Mouse (Mus musculus) stomach, embryonic 15.5 days (tissue): ENCODE data around the gene Lrrn2. TPM values are rescaled to one million over a fixed set of nuclear protein-coding genes. Genes with fewer than 3 reads are reported as not detected.

Experiments used
- ATAC-seq: fragments of 200-750 bp; cut with Nextera tagmentation; 2 replicates; pipeline ENCODE4 v1.8.0; 2017; ENCODE audit warnings: low read depth, moderate number of reproducible peaks, moderate TSS enrichment; ENCODE audit not compliant: insufficient read depth, low FRiP score
- H3K27ac ChIP-seq: fragments of 300-500 bp; sonication (generic); 2 replicates; pipeline ENCODE4 v1.5.1; 2015; ENCODE audit warnings: mild to moderate bottlenecking, inconsistent platforms
- H3K27me3 ChIP-seq: fragments of 300-500 bp; sonication (generic); replicated peaks from 2 replicates; pipeline ENCODE4 v1.6.1; 2015; ENCODE audit warnings: inconsistent platforms
- H3K36me3 ChIP-seq: fragments of 300-500 bp; sonication (generic); 2 replicates; pipeline ENCODE4 v1.6.1; 2015; ENCODE audit warnings: inconsistent platforms
- H3K4me1 ChIP-seq: fragments of 300-500 bp; sonication (generic); 2 replicates; pipeline ENCODE4 v1.6.1; 2015; ENCODE audit warnings: inconsistent platforms
- H3K4me2 ChIP-seq: fragments of 300-500 bp; sonication (generic); 2 replicates; pipeline ENCODE4 v1.6.1; 2015; ENCODE audit warnings: mild to moderate bottlenecking, inconsistent platforms
- H3K4me3 ChIP-seq: fragments of 300-500 bp; sonication (generic); replicated peaks from 2 replicates; pipeline ENCODE4 v1.5.1; 2015; ENCODE audit warnings: inconsistent platforms
- H3K9ac ChIP-seq: fragments of 300-500 bp; sonication (generic); 2 replicates; pipeline ENCODE4 v1.6.1; 2015; ENCODE audit warnings: inconsistent platforms
- H3K9me3 ChIP-seq: fragments of 300-500 bp; sonication (generic); 2 replicates; pipeline ENCODE4 v1.6.1; 2016; ENCODE audit warnings: inconsistent platforms
- WGBS: fragments of 180-500 bp; shearing (Covaris S2); methylation state at CpG from one replicate; pipeline ENCODE4 v1.1.7; 2015; 5-methylcytosine and 5-hydroxymethylcytosine counted together
- polyA plus RNA-seq: library from polyadenylated mRNA; unstranded; fragments of >200 nt; fragmentation: Nextera tagmentation; extraction: Ambion mirVana; gene quantifications from 2 replicates; pipeline ENCODE4 v1.2.1, GENCODE M21; 2015

Gene Lrrn2
- polyA plus RNA-seq, 1 experiment from 2014 or later: 3.9 TPM

- Histone ChIP-seq H3K4me3 (no peak overlapping the region), H3K27me3 (0 out of 2 replicates have a peak, but pooled peaks cover 3% of the 10 kb centered on the region), H3K36me3 (no peaks in the 10 kb centered on the region), H3K4me1 (peaks cover 7% of the 10 kb centered on the region; the same call in 1 of the 2 replicates), H3K9ac (no peak overlapping the region), H3K27ac (no peak overlapping the region), H3K4me2 (no peak overlapping the region), H3K9me3 (no peaks in the 10 kb centered on the region)
- WGBS: 19% methylated on average over 8 of the region's 8 CpGs
- ATAC-seq: no peak
Measured at GRCm38 (mm10) chr1:132917554-132917953, 37.5 kb downstream of the Lrrn2 start.

- 23% methylated on average over 10 of the region's 10 CpGs for WGBS
- Histone ChIP-seq H3K4me1 (peaks cover 7% of the 10 kb centered on the region; the same call in 1 of the 2 replicates), H3K9ac (no peak overlapping the region), H3K36me3 (no peaks in the 10 kb centered on the region), H3K9me3 (no peaks in the 10 kb centered on the region), H3K4me2 (no peak overlapping the region), H3K4me3 (no peak overlapping the region), H3K27me3 (0 out of 2 replicates have a peak, but pooled peaks cover 3% of the 10 kb centered on the region), H3K27ac (no peak overlapping the region)
- ATAC-seq: no peak; the same call in 1 of the 2 replicates
Measured at GRCm38 (mm10) chr1:132918117-132918680, 38.1 kb downstream of the Lrrn2 start.

GRCm38 (mm10) chr1:132919258-132919657 lies 39.2 kb downstream of the Lrrn2 start:
- no peak overlapping the region for H3K4me3 ChIP-seq
- H3K36me3 ChIP-seq: no peaks in the 10 kb centered on the region
- no peak overlapping the region for H3K4me2 ChIP-seq
- ATAC-seq: no peak
- H3K4me1 ChIP-seq: peaks cover 7% of the 10 kb centered on the region; the same call in 1 of the 2 replicates
- no peaks in the 10 kb centered on the region for H3K9me3 ChIP-seq
- no peak overlapping the region for H3K9ac ChIP-seq
- H3K27me3 ChIP-seq: 0 out of 2 replicates have a peak, but pooled peaks cover 3% of the 10 kb centered on the region
- H3K27ac ChIP-seq: no peak overlapping the region
- WGBS: 86% methylated on average over 8 of the region's 8 CpGs

- Histone ChIP-seq H3K36me3 (no peaks in the 10 kb centered on the region), H3K4me3 (no peak overlapping the region), H3K4me1 (peaks cover 7% of the 10 kb centered on the region; the same call in 1 of the 2 replicates), H3K27me3 (0 out of 2 replicates have a peak, but pooled peaks cover 3% of the 10 kb centered on the region), H3K27ac (no peak overlapping the region), H3K4me2 (no peak overlapping the region), H3K9me3 (no peaks in the 10 kb centered on the region), H3K9ac (no peak overlapping the region)
- WGBS: 16% methylated on average over 13 of the region's 13 CpGs
- no peak for ATAC-seq
Measured at GRCm38 (mm10) chr1:132921071-132921470, 41.0 kb downstream of the Lrrn2 start.

GRCm38 (mm10) chr1:132922257-132922656 lies 42.2 kb downstream of the Lrrn2 start:
- ATAC-seq: no peak
- Histone ChIP-seq H3K27me3 (0 out of 2 replicates have a peak, but pooled peaks cover 3% of the 10 kb centered on the region), H3K36me3 (no peaks in the 10 kb centered on the region), H3K27ac (no peak overlapping the region), H3K4me3 (no peak overlapping the region), H3K9me3 (no peaks in the 10 kb centered on the region), H3K4me2 (no peak overlapping the region), H3K9ac (no peak overlapping the region), H3K4me1 (peaks cover 7% of the 10 kb centered on the region; the same call in 1 of the 2 replicates)
- WGBS: 92% methylated on average over 9 of the region's 9 CpGs

- Histone ChIP-seq H3K4me2 (no peak overlapping the region), H3K9ac (no peak overlapping the region), H3K9me3 (no peaks in the 10 kb centered on the region), H3K27me3 (no peaks in the 10 kb centered on the region), H3K4me3 (no peak overlapping the region), H3K36me3 (no peaks in the 10 kb centered on the region), H3K4me1 (no peaks in the 10 kb centered on the region), H3K27ac (no peak overlapping the region)
- 77% methylated on average over 7 of the region's 7 CpGs for WGBS
- no peak for ATAC-seq
Measured at GRCm38 (mm10) chr1:132925270-132925669, 45.2 kb downstream of the Lrrn2 start.

GRCm38 (mm10) chr1:132928032-132928906 lies 48.2 kb downstream of the Lrrn2 start:
- ATAC-seq: no peak

GRCm38 (mm10) chr1:132928907-132929250 lies 48.8 kb downstream of the Lrrn2 start:
- no peak for ATAC-seq
- Histone ChIP-seq H3K4me1 (no peaks in the 10 kb centered on the region), H3K9me3 (no peaks in the 10 kb centered on the region), H3K27ac (no peak overlapping the region), H3K4me2 (no peak overlapping the region), H3K4me3 (no peak overlapping the region), H3K9ac (no peak overlapping the region), H3K36me3 (no peaks in the 10 kb centered on the region), H3K27me3 (no peaks in the 10 kb centered on the region)
- WGBS: 58% methylated on average over 3 of the region's 3 CpGs

More at GRCm38 (mm10) chr1:132928032-132928906, 48.2 kb downstream of the Lrrn2 start:
- no peak overlapping the region for H3K9ac ChIP-seq
- no peaks in the 10 kb centered on the region for H3K36me3 ChIP-seq
- no peak overlapping the region for H3K4me2 ChIP-seq
- WGBS: 36% methylated on average over 19 of the region's 19 CpGs
- no peak overlapping the region for H3K27ac ChIP-seq
- no peak overlapping the region for H3K4me3 ChIP-seq
- no peaks in the 10 kb centered on the region for H3K27me3 ChIP-seq
- H3K4me1 ChIP-seq: no peaks in the 10 kb centered on the region
- H3K9me3 ChIP-seq: no peaks in the 10 kb centered on the region

GRCm38 (mm10) chr1:132930291-132930690 lies 50.2 kb downstream of the Lrrn2 start:
- H3K9me3 ChIP-seq: no peaks in the 10 kb centered on the region
- ATAC-seq: no peak
- no peak overlapping the region for H3K9ac ChIP-seq
- 73% methylated on average over 4 of the region's 4 CpGs for WGBS
- no peak overlapping the region for H3K4me3 ChIP-seq
- H3K4me1 ChIP-seq: no peaks in the 10 kb centered on the region
- no peak overlapping the region for H3K27ac ChIP-seq
- H3K27me3 ChIP-seq: no peaks in the 10 kb centered on the region
- H3K36me3 ChIP-seq: no peaks in the 10 kb centered on the region
- H3K4me2 ChIP-seq: no peak overlapping the region

GRCm38 (mm10) chr1:132932421-132932820 lies 52.3 kb downstream of the Lrrn2 start:
- ATAC-seq: no peak
- 57% methylated on average over 2 of the region's 2 CpGs for WGBS
- Histone ChIP-seq H3K4me2 (no peak overlapping the region), H3K36me3 (no peaks in the 10 kb centered on the region), H3K27me3 (0 out of 2 replicates have a peak, but pooled peaks cover 3% of the 10 kb centered on the region), H3K9ac (no peak overlapping the region), H3K4me1 (no peaks in the 10 kb centered on the region), H3K4me3 (no peak overlapping the region), H3K9me3 (no peaks in the 10 kb centered on the region), H3K27ac (no peak overlapping the region)

GRCm38 (mm10) chr1:132934856-132935255 lies 54.8 kb downstream of the Lrrn2 start:
- Histone ChIP-seq H3K4me3 (no peak overlapping the region), H3K4me1 (no peaks in the 10 kb centered on the region), H3K36me3 (no peaks in the 10 kb centered on the region), H3K27me3 (0 out of 2 replicates have a peak, but pooled peaks cover 3% of the 10 kb centered on the region), H3K27ac (no peak overlapping the region), H3K9me3 (no peaks in the 10 kb centered on the region), H3K9ac (no peak overlapping the region), H3K4me2 (no peak overlapping the region)
- no peak; the same call in 1 of the 2 replicates for ATAC-seq
- 28% methylated on average over 7 of the region's 7 CpGs for WGBS
